Mouse (Mus musculus) gastrocnemius, postnatal 10 days (tissue): ENCODE results near the gene Otop3. TPM values are rescaled to one million over a fixed set of nuclear protein-coding genes. Genes with fewer than 3 reads are reported as not detected.
"Not testable (repeated sequence)": the region's sequence is repeated elsewhere in the genome, so short reads cannot be mapped to it uniquely, and the experiment has no call there.

Source experiments
- DNase-seq: peaks from one replicate; pipeline ENCODE4 v3.0.0; 2021; ENCODE audit warnings: mixed read lengths
- total RNA-seq, 2 experiments: library from RNA; stranded (reverse); gene quantifications; 2 replicates each; pipeline ENCODE4 v1.2.3; 2021

Gene Otop3
- total RNA-seq, 2 experiments from 2014 or later: not detected

- no peak for DNase-seq
Observed at GRCm38 (mm10) chr11:115366706-115367394, 32.3 kb downstream of the Otop3 start.

GRCm38 (mm10) chr11:115367395-115367944 lies 32.9 kb downstream of the Otop3 start, which contains the start of gene Hid1:
Gene Hid1, minus strand, starts transcription at chr11:115367756.
- peak; percentile 74 for DNase-seq

- DNase-seq: no peak
Observed at GRCm38 (mm10) chr11:115370368-115370767, 35.8 kb downstream of the Otop3 start.

DNA sequence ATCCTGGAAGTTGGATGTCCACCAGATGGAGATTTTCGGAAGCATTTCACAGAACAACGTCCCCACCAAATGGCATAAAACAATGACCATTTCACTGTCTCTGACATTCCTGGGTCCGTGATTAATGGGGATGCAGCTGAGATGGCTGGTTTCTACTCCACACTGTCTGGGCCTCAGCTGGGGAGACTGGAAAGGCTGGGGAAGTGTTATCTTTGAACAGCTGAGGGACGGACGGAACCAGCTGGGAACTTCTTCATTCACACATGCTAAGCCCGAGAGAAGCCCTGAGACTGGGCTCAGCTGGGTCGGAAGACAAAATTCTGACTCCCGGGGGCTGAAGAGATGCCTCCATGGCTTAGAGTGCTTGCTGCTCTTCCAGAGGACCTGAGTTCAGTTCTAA lies 36.8 kb downstream of the Otop3 start:
- no peak for DNase-seq

GRCm38 (mm10) chr11:115372015-115372414 lies 37.5 kb downstream of the Otop3 start:
- DNase-seq: no peak

DNA sequence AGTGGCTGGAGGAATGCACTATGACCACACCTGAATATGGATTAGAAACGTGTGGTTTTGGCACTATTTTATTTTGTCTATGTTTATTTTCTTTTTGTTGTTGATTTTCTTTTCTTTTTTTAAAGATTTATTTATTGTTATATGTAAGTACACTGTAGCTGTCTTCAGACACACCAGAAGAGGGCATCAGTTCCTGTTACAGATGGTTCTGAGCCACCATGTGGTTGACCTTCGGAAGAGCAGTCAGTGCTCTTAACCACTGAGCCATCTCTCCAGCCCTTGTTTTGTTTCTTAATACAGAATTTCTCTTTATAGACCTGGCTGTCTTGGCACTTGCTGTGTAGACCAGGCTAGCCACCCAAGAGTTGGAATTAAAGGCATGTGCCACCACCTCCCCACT lies 38.2 kb downstream of the Otop3 start:
- no peak for DNase-seq

DNA sequence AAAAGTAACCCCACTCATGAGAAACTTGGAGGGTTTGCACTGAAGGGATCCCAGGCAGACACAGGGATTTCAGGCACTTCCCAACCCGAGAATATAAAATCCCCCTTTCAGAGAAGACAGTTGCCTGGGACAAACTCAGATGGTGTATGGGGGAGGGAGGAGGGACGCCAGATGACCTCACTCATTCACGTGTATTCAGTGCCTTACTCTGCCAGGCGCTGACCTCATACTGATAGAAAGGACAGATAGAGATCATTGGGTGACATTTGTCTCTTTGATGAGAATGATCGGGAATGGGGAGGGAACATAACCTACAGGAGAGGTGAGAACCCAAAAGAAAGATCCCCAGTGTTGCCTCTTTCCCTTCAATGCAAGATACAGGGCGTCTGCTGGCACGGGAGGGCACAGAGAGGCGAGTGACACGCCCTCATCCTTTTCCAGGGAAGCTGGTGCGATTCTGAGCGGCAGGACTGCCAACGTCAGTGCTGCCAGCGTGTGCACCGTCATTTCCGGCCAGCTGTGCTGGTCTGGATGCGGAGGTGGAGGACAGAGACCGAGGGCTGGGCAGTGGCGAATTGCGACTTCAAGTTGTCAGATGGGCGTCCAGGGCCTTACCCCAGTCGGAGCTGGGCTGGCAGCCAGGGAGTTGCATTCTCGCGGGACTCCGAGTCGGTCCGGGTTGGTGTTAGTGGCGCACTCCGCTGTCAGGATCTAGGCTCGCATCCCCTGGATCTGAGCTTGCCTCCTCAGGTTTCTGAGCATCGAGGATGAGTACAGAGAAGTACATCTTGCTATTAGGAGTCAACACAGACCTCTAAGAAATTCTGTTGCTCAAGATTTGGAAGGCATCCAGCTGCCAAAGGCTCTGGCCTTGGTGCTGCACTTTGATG lies 39.5 kb downstream of the Otop3 start:
- DNase-seq: peak; percentile 83

DNA sequence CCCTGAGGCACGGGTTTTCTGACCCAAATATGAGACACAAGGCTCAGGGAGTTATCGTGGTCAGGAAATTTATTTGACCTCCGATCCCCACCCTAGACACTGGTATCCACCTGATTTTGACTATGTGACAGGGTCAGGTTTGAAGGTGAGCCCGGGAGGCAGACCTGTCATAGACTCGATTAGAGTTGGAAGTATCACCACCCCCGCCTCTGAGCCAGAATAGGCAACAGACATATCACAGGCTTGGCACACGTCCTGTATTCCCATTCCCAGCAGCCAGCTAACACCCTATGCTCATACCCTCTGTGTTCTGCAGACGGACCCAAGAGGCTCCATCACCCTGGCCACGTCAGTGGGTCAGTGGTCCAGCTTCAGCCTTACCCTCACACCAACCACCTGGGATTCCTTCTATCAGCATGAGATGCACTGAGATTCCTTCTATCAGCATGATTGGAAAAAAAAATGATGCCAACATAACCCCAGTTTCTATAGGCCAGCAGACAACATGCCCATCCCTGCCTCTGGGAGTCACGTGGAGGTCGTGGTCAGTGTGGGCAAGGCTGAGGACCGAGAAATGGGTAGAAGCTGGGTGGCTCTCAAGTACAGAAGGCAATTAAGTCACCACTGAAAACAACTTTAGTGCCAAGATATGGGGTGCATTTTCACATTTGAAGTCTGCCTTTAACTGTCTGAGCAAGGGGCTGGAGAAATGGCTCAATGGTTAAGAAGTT lies 40.3 kb downstream of the Otop3 start:
- no peak for DNase-seq

- DNase-seq: no peak
Observed at GRCm38 (mm10) chr11:115376722-115377121, 42.2 kb downstream of the Otop3 start.

GRCm38 (mm10) chr11:115377254-115377653 lies 42.7 kb downstream of the Otop3 start:
- no peak for DNase-seq

GRCm38 (mm10) chr11:115377854-115378253 lies 43.3 kb downstream of the Otop3 start:
- DNase-seq: no peak

DNA sequence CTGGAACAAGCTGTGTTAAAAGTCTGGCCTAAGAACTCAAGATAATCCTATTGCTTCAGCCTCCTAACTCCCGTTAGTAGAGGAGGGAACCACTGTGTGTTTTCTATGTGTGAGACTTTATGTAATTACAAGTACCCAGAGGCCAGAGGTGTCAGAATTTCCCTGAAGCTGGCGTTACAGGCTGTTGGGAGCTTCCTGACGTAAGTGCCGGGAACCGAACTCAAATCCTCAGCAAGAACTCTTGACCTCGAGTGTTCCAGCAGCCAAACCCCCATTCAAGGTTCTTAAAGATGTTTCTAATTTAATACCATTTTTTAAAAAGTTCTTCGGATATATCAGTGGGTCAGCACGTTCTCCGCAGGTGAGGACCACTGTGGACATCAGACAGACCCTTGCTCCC lies 46.7 kb downstream of the Otop3 start:
- no peak for DNase-seq

- DNase-seq: peak; percentile 89
Observed at GRCm38 (mm10) chr11:115381743-115382539, 47.4 kb downstream of the Otop3 start, which contains the start of gene Cdr2l. Gene Cdr2l, plus strand, starts transcription at chr11:115381916.

- no peak for DNase-seq
Observed at GRCm38 (mm10) chr11:115382891-115383290, 48.4 kb downstream of the Otop3 start.

DNA sequence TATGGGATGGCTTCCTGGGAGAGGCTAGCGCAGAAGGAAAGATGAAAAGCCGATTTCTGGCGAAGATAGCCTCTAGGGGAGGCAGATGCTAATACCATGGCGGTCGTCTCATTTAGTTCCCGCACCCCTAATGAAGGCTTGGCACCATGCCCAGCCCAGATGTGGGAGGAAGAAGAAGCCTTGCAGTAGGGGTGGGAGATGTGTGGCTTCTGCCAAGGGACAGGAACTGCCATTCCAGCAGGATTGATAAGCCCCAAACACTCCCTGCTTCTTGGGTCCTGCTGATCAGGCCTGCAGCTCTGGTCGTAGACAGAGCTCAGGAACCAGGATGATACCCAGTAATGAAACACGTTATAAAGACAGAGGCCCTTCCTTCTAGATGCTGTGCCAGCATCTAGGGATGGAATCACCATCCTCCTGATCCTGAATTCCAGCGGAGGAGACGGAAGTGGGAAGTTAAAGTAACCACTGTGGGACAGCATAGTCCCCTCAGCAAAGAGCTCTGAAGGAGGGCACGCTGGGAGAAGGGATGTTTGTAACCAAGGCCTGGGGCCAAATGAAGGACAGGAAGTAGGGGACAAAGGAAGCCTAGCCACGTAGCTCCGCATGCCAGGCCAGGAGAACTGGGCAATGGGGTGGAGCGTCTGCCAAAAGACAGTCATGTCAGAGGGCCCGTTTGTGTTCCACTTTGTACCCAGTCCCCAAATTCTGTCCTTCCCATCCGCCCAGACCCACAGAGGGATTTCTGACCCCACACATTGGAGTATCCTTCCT lies 49.4 kb downstream of the Otop3 start:
- DNase-seq: peak; percentile 51

DNA sequence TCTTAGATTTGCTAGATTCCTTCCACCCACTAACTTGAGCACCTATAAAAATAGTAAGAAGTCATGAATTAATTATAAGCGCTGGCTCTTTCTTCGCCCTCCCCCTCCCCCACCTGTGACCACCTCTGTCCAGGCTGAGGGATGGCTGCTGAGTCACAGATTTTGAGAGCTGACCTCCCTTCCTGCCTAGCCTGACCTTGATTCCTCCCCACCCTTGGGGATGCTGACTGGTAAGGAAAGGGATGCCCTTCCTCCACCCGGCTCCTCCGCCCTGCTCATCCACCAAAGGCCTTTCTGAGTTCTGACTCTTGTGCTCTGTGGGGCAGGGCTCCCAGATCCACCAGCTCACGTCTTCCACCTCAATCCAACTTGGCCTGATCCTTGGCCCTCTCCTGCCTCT lies 50.1 kb downstream of the Otop3 start:
- DNase-seq: no peak

DNA sequence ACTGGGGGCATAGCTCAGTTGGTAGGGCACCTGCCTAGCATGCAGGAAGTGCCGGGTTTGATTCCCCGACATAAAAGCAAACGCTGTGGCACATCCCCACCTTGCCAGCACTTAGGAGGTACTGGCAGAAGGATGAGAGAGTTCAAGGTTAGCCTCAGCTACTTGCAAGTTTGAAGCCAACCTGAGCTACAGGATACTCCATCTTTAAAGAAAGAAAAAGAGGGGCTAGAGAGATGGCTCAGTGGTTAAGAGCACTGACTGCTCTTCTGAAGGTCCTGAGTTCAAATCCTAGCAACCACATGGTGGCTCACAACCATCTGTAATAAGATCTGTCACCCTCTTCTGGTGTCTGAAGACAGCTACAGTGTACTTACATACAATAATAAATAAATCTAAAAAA lies 52.3 kb downstream of the Otop3 start:
- DNase-seq: not testable (repeated sequence)

- DNase-seq: no peak
Observed at GRCm38 (mm10) chr11:115391358-115391757, 56.8 kb downstream of the Otop3 start.

- DNase-seq: no peak
Observed at GRCm38 (mm10) chr11:115393721-115394325, 59.3 kb downstream of the Otop3 start.
